Mouse (Mus musculus): Measurements from ENCODE around the gene Gm12216.

DNA sequence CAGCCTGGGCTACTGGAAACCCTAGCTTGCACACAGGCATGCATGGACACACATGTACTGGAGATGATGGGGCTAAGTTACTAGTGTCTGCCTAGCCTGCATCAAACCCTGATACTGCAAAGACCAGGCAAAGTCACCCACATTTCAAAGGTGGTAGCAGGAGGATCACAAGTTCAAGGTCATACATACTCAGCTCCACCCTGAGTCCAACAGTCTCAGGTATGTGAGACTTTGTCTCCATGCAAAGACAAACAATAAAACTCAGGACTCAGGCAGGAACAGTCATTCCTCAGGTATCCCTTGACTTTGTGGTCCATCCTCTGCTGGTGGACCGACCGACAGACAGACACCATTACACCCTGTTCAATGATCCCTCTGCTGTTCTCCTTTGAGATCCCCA is 96.6 kb downstream of the Gm12216 start:
- TF ChIP-seq ZNF384 (IDR thresholded peaks at IDR 0.05; ENCODE audit: low read depth, low read length), result no peak
- TF ChIP-seq CHD2 (IDR thresholded peaks at IDR 0.05; ENCODE audit: low read depth, low read length), result no peak
- no peak for TF ChIP-seq ZC3H11A (IDR thresholded peaks at IDR 0.05; ENCODE audit: borderline replicate concordance, low read depth, low read length)
- TF ChIP-seq HCFC1 (IDR thresholded peaks at IDR 0.05; ENCODE audit: borderline replicate concordance, insufficient read depth, low read length), result no peak

Data from ES-E14 (cell line).